Mouse (Mus musculus): Measurements from ENCODE around the gene Fam118a. TPM values are rescaled to one million over a fixed set of nuclear protein-coding genes. Genes with fewer than 3 reads are reported as not detected.

Gene Fam118a
- total and polyA plus RNA-seq, 3 experiments, result 11.7 to 12.9 TPM; not detected in 1

DNA sequence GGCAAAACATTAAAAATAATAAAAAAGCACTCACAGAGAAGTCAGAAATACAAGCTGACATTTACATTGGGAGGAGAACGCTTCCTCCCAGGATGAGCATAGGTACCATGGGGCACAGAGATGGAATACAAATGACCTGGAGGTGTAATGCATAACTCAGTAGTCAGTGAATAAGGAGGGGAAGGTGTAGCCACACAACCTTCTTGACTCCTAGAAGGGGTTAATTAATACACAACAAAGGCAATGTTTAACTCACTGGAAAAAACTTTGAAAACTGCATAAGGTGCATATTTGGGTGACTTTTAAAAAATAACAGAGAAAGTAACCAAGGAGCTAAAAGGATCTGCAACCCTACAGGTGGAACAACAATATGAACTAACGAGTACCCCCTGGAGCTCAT lies 43.9 kb downstream of the Fam118a start:
- no peaks in the 10 kb centered on the region for H3K4me1 ChIP-seq (ENCODE audit: control insufficient read depth in 1 of 2, insufficient read depth in 2 of 2, low read length in 2 of 2)
- H3K27ac ChIP-seq (ENCODE audit: control insufficient read depth, low read depth, low read length), result no peak overlapping the region
- no peak for TF ChIP-seq MXI1 (IDR thresholded peaks at IDR 0.05; ENCODE audit: low read depth, low read length)
- no peak for TF ChIP-seq ZMIZ1 (IDR thresholded peaks at IDR 0.05; ENCODE audit: low read depth, low read length)
- no peak for TF ChIP-seq RCOR1 (IDR thresholded peaks at IDR 0.05; ENCODE audit: low read depth, low read length)
- TF ChIP-seq CHD2 (IDR thresholded peaks at IDR 0.05; ENCODE audit: low read length), result no peak
- no peak for TF ChIP-seq E2F4 (IDR thresholded peaks at IDR 0.05; ENCODE audit: borderline replicate concordance, low read depth, low read length)
- TF ChIP-seq USF1 (IDR thresholded peaks at IDR 0.05; ENCODE audit: low read depth, low read length), result no peak
- no peak for TF ChIP-seq POLR2AphosphoS5 (IDR thresholded peaks at IDR 0.05; ENCODE audit: borderline replicate concordance, low read depth, low read length)
- no peak for TF ChIP-seq JUND (IDR thresholded peaks at IDR 0.05; ENCODE audit: low read depth, low read length)
- no peak for TF ChIP-seq POLR2AphosphoS2 (IDR thresholded peaks at IDR 0.05; ENCODE audit: low read length)
- TF ChIP-seq KAT2A (conservative IDR thresholded peaks at IDR 0.05; ENCODE audit: low read depth, low read length), result no peak
- H3K4me3 ChIP-seq (ENCODE audit: control insufficient read depth in 1 of 2, insufficient read depth in 1 of 2, low read depth in 2 of 2, low read length in 2 of 2), result no peak overlapping the region
- no peak overlapping the region for H3K9ac ChIP-seq (ENCODE audit: control insufficient read depth, low read depth, low read length, poor library complexity, severe bottlenecking)
- no peak for DNase-seq (ENCODE audit: low read depth, low spot score)
- no peaks in the 10 kb centered on the region for H3K9me3 ChIP-seq (replicated peaks; ENCODE audit: insufficient read depth, low read length)
- H3K27me3 ChIP-seq (ENCODE audit: control insufficient read depth in 1 of 2, insufficient read depth in 2 of 2, low read length in 2 of 2), result no peaks in the 10 kb centered on the region; a peak in 1 of 4 replicates
- no peaks in the 10 kb centered on the region for H3K36me3 ChIP-seq (ENCODE audit: control insufficient read depth in 1 of 2, insufficient read depth in 2 of 2, low read length in 2 of 2)
- H3K79me2 ChIP-seq (ENCODE audit: control insufficient read depth, insufficient read depth, low read length, poor library complexity), result no peaks in the 10 kb centered on the region

DNA sequence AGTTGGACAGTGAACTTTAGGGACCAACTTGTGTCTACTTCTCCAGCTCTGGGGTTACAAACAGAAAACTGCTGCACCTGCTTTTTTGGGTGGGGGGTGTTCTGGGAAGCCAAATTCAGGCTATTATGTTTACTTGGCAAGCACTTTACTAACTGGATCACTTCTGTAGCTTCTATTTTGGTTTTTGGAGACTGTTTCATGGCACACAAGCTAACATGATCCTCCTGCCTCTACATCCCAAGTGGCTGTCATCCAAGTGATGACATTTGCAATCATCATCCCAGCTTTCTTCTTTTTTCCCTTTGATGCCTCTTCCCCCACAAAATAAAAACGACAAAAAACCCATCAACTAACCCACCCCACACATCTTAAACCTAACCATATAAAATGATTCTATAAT lies 56.9 kb downstream of the Fam118a start:
- H3K4me3 ChIP-seq (ENCODE audit: control insufficient read depth in 1 of 2, insufficient read depth in 1 of 2, low read depth in 2 of 2, low read length in 2 of 2), result no peak overlapping the region
- no peaks in the 10 kb centered on the region for H3K79me2 ChIP-seq (ENCODE audit: control insufficient read depth, insufficient read depth, low read length, poor library complexity)
- H3K4me1 ChIP-seq (ENCODE audit: control insufficient read depth in 1 of 2, insufficient read depth in 2 of 2, low read length in 2 of 2), result no peaks in the 10 kb centered on the region
- no peak overlapping the region for H3K27ac ChIP-seq (ENCODE audit: control insufficient read depth, low read depth, low read length)
- no peak overlapping the region for H3K9ac ChIP-seq (ENCODE audit: control insufficient read depth, low read depth, low read length, poor library complexity, severe bottlenecking)
- no peaks in the 10 kb centered on the region for H3K9me3 ChIP-seq (replicated peaks; ENCODE audit: insufficient read depth, low read length)
- H3K36me3 ChIP-seq (ENCODE audit: control insufficient read depth in 1 of 2, insufficient read depth in 2 of 2, low read length in 2 of 2), result no peaks in the 10 kb centered on the region
- TF ChIP-seq MAX (IDR thresholded peaks at IDR 0.05; ENCODE audit: low read length) (no peak), TBP (IDR thresholded peaks at IDR 0.05; ENCODE audit: low read depth, low read length) (no peak), MAZ (IDR thresholded peaks at IDR 0.05; ENCODE audit: low read depth, low read length) (no peak), SIN3A (IDR thresholded peaks at IDR 0.05; ENCODE audit: low read length) (no peak), NELFE (IDR thresholded peaks at IDR 0.05; ENCODE audit: low read depth, low read length) (no peak), USF1 (IDR thresholded peaks at IDR 0.05; ENCODE audit: low read depth, low read length) (no peak), MEF2A (IDR thresholded peaks at IDR 0.05; ENCODE audit: extremely low read depth, insufficient replicate concordance, low read depth, low read length, poor library complexity, severe bottlenecking) (no peak)
- DNase-seq (ENCODE audit: low read depth, low spot score), result no peak
- no peaks in the 10 kb centered on the region for H3K27me3 ChIP-seq (ENCODE audit: control insufficient read depth in 1 of 2, insufficient read depth in 2 of 2, low read length in 2 of 2)

Other genes starting within 250 kb of the Fam118a start
- 3.3 and 4.7 TPM in 2 replicates for gene Phf21b, start 172.9 kb upstream of the Fam118a start, total RNA-seq (2012; rRNA removed)
- 10 to 100 TPM in 1 of 2 experiments, not detected in 1; 14.7 TPM for gene Phf21b, start 172.9 kb upstream of the Fam118a start, polyA plus RNA-seq (2012; ENCODE audit: insufficient read depth in 1 of 2, insufficient read length in 2 of 2, low read depth in 1 of 2, low replicate concordance in 2 of 2, missing spikeins in 1 of 2)
- 0.42 and 0.49 TPM in 2 replicates for gene Gm29666, start 108.9 kb upstream of the Fam118a start, total RNA-seq (2012; rRNA removed)
- gene Gm29666, start 108.9 kb upstream of the Fam118a start, polyA plus RNA-seq (2012; ENCODE audit: insufficient read depth in 1 of 2, insufficient read length in 2 of 2, low read depth in 1 of 2, low replicate concordance in 2 of 2, missing spikeins in 1 of 2), result under 1 TPM in 1 of 2 experiments, not detected in 1; 0.36 TPM
- gene Nup50, start 105.5 kb upstream of the Fam118a start, total RNA-seq (2012; rRNA removed), result 54.7 and 55.9 TPM in 2 replicates
- 10 to 100 TPM in 1 of 2 experiments, not detected in 1; 98.4 TPM for gene Nup50, start 105.5 kb upstream of the Fam118a start, polyA plus RNA-seq (2012; ENCODE audit: insufficient read depth in 1 of 2, insufficient read length in 2 of 2, low read depth in 1 of 2, low replicate concordance in 2 of 2, missing spikeins in 1 of 2)
- 16.7 and 19.6 TPM in 2 replicates for gene 5031439G07Rik, start 40.4 kb upstream of the Fam118a start, total RNA-seq (2012; rRNA removed)
- gene 5031439G07Rik, start 40.4 kb upstream of the Fam118a start, polyA plus RNA-seq (2012; ENCODE audit: insufficient read depth in 1 of 2, insufficient read length in 2 of 2, low read depth in 1 of 2, low replicate concordance in 2 of 2, missing spikeins in 1 of 2), result 10 to 100 TPM in 1 of 2 experiments, not detected in 1; 61.0 TPM
- gene Upk3a, start 11.8 kb upstream of the Fam118a start, total RNA-seq (2012; rRNA removed), result not detected in 2 replicates
- not detected for gene Upk3a, start 11.8 kb upstream of the Fam118a start, polyA plus RNA-seq (2012; ENCODE audit: insufficient read depth in 1 of 2, insufficient read length in 2 of 2, low read depth in 1 of 2, low replicate concordance in 2 of 2, missing spikeins in 1 of 2)
- gene Smc1b, start 103.0 kb downstream of the Fam118a start, total RNA-seq (2012; rRNA removed), result not detected in 2 replicates
- not detected for gene Smc1b, start 103.0 kb downstream of the Fam118a start, polyA plus RNA-seq (2012; ENCODE audit: insufficient read depth in 1 of 2, insufficient read length in 2 of 2, low read depth in 1 of 2, low replicate concordance in 2 of 2, missing spikeins in 1 of 2)
- not detected in 2 replicates for gene Ribc2, start 103.1 kb downstream of the Fam118a start, total RNA-seq (2012; rRNA removed)
- not detected for gene Ribc2, start 103.1 kb downstream of the Fam118a start, polyA plus RNA-seq (2012; ENCODE audit: insufficient read depth in 1 of 2, insufficient read length in 2 of 2, low read depth in 1 of 2, low replicate concordance in 2 of 2, missing spikeins in 1 of 2)
- not detected in 2 replicates for gene Fbln1, start 177.0 kb downstream of the Fam118a start, total RNA-seq (2012; rRNA removed)
- gene Fbln1, start 177.0 kb downstream of the Fam118a start, polyA plus RNA-seq (2012; ENCODE audit: insufficient read depth in 1 of 2, insufficient read length in 2 of 2, low read depth in 1 of 2, low replicate concordance in 2 of 2, missing spikeins in 1 of 2), result not detected

All from MEL (cell line).